Mouse (Mus musculus) cerebellum, adult 11-12 months (tissue): ENCODE data around the gene Neurog2.
A peak's percentile ranks its signal among the peaks of the same experiment; 100 is the strongest.

Experiments
- DNase-seq: peaks from one replicate; pipeline ENCODE4 v3.0.0; 2022

The Neurog2 gene

DNA sequence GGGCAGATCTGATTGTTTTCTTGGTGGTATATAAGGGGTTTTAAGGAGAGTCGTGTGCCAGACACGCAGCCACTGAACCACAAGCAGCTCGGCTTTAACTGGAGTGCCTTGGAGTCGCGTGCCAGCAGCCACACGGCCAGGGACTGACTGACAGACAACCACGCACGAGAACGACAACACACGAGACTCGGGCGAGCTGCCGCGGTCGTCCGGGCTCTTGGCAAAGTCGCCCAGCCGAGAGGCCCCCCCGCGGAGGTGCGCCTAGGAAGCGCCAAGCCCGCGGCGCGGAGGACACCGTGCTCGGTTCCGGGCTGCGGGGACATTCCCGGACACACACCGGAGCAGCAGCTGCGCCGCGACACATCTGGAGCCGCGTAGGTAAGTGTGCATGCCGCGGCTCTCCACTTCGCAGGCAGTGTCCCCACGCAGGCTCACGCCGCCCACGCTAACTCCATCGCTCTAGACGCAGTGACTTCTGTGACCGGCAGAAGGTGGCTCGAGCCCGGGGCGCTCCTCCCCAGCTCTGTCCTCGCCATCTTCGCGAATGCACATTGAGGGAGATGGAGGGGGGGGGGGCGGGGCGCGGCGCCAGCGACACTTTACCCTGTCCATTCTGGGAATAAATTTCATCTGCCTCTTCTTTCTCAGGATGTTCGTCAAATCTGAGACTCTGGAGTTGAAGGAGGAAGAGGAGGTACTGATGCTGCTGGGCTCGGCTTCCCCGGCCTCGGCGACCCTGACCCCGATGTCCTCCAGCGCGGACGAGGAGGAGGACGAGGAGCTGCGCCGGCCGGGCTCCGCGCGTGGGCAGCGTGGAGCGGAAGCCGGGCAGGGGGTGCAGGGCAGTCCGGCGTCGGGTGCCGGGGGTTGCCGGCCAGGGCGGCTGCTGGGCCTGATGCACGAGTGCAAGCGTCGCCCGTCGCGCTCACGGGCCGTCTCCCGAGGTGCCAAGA is at the start of gene Neurog2:
Gene Neurog2, plus strand, starts transcription at position 56 of the 953 bp plus-strand sequence.
- DNase-seq, result no peak

DNA sequence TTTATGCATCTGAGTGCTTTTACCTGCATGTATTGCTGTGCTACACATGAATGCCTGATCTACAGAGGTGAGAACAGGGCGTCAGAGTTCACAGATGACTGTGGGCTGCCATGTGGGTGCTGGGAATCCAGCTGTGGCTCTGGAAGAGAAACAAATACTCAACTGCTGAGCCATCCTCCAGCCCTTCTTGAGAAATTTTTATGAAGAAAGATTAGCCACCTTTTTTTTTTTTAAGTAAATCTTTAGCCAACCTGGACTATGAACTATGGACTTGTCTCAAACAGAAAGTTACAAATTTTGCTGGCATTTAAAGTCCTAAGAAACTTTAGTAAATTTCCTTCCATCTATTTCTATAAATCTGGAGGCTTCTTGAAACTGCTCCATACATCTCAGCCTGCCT is 35.8 kb upstream of the Neurog2 start:
- no peak for DNase-seq

DNA sequence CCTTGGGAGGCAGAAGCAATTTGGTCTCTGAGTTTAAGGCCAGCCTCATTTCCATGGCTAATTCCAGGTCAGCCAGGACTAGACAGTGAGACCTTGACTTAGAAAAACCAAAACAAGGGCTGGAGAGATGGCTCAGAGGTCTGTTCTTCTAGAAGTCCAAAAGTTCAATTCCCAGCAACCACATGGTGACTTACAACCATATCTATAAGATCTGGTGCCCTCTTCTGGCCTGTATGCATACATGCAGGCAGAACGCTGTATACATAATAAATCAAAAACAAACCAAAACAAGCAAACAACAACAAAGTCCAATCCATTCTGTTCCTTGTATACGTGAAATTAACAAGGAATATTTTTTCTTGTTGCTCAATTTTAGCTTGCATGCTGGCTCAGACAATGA is 24.8 kb upstream of the Neurog2 start:
- DNase-seq, result no peak

DNA sequence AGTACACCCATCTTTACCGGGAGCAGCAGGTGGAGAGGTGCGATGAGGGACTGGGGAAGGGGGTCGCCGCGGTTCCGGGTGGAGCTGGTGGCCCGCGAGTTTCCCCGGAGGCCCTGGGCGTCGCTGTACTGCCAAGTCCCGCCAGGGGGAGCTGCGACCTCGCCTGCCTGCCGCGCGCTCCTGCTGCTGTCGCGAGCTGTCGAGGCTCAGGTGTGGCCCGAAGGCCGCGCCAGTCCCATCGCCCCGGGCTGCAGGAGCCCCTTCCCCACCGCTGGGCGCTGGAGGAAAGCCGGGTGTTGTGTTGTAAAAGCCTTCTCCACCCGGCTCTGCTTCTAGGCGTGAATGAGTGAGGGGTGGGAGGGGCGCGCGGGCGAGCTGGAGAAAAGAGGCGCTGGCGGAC is 7.6 kb upstream of the Neurog2 start:
- no peak for DNase-seq

DNA sequence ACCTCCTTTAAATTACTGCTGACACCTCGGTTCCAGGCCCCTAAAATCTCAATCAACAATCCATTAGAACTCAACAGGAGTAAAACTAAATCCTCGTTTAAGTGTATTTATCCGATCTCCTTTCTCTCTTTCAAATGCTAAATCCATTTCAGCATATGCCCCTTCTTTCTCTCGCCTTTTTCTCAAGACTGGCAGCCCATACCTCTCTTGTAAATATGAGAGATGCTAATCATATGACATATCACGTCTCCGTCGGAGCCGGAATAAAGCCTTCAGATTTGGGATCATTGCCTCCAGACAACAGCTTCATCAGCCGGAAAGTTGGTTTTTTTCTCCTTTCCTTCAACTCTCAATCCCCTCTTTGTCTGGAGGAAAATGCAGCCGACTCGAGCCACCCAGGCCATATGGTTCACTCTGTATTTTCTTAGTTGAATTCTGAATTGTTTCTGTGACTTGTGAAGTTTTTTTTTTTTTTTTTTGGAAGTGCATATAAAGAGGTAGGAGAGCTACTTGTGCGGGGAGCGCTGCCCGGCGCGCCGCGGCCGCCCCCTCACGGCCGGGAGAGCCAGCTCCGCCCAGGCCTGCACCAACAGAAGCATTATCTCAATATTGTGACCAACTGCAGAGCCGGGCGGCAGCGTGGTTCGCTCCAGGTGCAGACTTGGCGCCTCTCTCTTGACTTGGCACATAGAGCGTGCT is 7.1 kb upstream of the Neurog2 start:
- DNase-seq, result no peak

DNA sequence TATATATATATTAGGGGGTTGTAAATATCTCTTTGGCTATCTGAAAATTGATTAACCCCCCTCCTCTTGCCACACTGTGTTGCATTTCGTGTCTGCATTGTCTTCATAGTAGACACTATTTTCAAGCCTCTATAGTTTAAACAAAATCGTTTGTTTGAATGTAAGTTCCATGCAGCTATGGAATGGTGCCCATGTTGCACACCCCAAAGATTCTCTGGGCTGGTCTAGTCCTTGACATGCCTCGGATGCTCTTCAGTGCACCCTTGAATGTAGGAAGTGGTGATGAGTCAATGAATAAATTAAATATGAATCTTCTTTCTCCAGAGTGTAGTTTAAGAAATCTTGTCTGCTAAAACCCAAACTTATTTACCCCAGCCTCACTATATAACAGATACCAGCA is 6.4 kb upstream of the Neurog2 start:
- DNase-seq, result no peak

DNA sequence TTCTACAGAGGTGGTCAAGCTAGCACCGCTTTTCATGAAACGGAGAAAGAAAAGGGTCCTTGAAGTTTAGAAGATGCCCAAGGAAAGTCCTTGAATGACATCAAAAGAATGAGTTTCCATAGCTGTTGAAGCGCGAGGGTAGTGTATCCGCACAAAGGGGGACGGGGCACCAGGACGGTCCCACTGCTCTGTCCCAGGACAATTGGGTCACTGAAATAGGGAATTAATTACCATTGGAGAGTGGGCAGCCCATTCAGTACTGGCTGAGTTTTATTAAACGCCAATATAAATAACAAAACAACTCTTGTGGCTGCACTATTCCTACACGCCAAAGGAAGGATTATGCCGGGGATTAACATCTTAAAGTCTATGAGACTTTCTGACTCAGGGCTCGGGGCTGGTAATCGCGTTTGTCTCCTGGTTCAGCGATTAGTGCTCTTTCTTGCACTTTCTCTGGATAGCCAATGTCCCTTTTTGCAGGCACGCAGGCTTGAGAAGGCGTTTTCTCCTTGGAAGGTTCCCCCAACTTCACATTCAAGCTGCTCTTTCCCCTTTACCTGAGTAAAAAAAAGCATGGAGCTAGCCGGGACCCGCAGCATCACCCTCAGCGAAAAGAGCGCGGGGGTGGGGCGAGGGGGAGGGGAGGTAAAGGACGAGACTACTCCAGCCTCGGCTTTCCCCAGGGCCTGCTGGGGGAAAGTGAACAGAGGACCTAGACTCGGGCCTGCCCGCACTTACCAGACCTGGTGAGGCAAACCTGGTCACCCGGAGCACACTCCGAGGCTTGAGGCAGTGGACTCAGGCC is 5.6 kb upstream of the Neurog2 start:
- DNase-seq, result no peak

DNA sequence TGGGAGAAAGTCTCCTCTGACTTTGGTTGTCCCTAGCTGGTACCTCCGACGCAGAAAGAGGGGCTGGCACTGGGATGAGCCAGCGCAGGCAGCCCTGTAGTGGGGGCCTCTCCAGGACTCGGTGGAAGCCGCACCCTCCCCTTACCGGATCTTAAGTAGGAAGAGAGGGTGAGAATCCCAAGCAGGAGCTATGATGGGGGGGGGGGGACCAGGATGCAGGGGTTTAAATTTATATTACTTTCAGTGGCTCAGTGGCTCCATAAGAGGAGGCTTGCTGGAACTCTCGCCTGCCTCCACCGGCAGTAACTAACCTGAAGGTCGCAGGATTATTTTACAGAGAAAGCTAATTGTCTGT is 5.0 kb upstream of the Neurog2 start:
- DNase-seq, result no peak

DNA sequence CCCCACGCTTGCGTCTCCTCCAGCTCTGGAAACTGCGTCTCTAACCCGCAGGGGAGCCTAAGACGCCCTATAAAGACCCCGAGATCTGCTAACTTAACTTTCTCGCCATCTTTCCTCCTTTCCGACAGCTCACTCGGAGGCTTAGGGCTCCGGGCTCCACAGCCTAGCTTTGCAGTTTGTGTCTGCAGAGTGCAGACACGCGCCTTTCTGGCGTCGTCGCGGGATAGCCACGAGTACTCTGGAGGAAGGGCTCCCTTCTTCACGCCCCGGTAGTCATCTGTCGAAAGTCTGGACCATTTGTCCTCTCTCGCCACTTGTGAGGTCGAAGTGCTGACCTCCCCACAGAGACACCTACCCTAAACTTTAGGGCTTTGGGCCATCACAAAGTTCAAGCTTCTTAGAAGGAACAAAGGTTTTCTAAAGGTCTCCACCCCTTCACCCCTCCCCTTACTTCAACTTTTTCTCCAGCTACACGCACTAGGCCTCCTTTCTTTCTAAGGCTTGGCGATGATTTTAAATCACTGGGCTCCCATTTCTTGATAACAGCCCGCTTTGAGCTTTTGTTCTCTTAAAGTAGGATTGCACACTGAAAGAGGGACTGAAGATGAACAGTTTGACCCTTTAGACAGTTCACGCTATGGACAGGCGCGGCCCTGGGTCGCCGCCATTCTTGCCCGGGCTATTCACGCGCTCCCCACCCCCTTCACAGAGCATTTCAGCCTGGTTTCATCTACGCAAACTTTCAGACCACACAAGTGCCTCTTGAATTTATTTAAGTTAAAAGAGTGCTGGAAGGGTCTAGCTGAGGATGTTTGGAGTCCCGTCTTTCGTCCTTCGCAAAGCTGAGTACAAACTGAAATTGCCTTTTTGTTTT is 4.4 kb upstream of the Neurog2 start:
- no peak for DNase-seq

DNA sequence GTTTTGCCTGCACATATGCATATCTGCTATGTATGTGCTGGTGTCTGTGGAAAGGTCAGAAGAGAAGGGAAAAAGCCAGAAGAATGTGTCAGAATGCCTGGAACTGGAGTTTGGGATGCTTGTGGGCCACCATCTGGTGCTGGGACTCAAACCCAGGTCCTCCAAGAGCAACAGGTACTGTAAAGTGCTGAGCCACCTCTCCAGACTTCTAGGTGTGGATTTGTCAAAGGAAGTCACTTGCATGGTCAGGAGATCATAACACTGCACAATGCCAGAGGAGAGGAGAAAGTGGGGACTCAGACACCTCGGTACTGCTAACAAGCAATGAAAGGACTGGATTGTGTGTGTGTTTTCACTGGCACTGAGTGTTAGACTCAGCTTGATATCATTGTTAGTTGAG is 2.7 kb upstream of the Neurog2 start:
- no peak for DNase-seq

DNA sequence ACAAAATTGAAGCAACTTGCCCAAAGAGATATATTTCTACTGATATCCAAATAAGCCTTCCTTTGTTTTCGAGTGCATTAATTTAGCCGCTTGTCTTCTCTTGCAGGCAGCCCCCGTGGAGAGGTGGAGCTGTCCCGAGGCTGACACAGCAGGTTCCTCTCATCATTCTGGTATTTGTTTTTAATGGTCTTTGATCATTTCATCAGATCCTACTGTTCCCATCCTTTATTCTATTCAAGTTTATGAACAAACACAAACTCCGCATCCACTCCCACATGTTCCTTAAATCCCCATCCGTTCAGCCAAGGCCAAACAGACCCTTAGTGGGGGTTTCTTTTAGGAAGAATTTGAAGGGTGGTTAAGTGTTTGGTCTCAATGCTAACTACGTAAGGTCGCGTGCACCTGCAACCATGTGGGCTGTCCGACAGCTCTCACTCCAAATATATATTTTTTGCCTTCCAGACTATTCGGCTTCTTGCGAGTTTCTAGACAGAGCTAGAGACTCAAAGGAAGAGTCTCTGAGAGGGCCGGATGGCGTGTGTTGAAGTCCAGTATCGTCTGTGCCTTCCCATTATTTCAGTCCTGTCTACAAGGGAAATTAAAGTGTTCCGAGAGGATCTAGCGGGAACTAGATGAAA is 2.1 kb upstream of the Neurog2 start:
- DNase-seq, result no peak

DNA sequence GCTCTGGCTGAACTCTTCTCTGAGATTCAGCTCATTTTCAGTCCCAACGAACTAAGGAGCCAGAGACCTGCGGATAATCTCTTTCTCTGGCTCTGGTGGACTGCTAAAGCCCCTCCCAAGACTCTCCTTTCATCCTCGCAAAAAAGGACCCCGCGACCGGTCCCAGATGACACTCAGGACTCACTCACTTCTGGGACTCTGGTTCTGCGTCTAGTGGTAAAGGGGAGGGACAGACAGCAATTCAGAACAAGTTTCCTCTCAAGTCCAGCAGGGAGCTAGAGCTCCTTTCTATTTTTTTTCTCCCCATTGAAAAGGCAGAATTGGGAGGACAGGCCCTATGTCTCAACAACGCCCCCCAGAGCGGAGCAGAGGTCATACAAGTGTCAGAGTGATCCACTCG is 1.4 kb upstream of the Neurog2 start:
- no peak for DNase-seq

DNA sequence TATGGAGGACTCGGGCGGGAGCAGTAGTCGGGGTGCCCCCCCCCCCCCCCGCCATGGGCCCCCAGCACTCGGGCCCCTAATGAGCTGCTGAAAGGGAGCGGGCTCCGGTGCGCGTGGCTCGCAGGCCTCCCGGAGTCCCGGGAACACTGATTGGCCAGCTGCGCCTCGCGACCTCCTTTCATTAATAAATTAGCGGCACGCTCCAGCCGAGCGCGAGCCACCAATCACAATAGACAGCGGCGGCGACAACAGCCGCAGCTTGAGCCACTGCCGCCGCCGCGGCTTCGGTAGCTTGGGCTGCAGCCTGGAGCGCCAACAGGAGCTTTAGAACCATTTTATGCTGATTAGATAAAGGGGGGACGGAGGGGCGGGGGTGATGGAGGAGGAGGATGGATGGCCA is 404 bp upstream of the Neurog2 start:
- no peak for DNase-seq

DNA sequence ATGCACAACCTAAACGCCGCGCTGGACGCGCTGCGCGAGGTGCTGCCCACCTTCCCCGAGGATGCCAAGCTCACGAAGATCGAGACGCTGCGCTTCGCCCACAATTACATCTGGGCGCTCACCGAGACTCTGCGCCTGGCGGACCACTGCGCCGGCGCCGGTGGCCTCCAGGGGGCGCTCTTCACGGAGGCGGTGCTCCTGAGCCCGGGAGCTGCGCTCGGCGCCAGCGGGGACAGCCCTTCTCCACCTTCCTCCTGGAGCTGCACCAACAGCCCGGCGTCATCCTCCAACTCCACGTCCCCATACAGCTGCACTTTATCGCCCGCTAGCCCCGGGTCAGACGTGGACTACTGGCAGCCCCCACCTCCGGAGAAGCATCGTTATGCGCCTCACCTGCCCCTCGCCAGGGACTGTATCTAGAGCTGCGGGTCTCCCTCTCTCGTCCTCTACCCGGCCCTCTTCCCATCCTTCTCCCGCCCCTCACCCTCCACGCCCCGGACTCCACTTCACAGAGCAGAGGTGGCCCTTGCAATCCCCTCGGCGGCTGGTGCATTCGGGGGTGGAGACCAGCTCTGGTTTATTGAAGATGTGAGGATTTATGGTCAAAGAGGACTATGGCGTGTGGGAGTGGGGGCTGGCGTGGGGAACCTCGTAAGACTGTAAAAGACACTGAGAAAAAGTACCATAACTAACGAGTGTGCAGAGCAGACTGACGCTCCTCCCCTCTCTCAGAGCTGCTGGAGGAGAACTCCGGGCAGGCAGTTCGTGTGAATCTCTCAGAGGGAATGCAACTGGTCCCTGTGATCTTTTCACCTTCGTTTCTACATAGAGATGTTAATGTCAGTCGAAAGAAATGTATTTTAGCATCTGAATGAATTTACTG is 1.4 kb downstream of the Neurog2 start:
- peak; percentile 48 for DNase-seq

DNA sequence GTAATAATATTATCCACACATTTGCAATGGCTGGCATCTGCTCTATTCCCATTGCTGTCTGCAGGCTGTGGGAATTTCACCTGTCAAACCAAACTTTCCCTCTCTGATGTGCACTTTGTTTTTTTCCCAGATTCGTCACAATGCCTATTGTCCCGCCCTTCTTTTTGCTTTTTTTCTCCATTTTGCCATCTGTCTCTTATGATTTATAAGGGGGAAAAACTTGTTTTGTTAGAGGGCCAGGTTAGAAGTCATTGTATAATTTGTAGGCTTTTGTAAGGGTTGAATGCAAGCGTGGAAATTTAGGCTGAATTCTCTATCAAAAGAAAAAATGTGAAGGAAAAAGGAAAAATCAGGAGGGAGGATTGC is 2.0 kb downstream of the Neurog2 start:
- DNase-seq, result no peak

DNA sequence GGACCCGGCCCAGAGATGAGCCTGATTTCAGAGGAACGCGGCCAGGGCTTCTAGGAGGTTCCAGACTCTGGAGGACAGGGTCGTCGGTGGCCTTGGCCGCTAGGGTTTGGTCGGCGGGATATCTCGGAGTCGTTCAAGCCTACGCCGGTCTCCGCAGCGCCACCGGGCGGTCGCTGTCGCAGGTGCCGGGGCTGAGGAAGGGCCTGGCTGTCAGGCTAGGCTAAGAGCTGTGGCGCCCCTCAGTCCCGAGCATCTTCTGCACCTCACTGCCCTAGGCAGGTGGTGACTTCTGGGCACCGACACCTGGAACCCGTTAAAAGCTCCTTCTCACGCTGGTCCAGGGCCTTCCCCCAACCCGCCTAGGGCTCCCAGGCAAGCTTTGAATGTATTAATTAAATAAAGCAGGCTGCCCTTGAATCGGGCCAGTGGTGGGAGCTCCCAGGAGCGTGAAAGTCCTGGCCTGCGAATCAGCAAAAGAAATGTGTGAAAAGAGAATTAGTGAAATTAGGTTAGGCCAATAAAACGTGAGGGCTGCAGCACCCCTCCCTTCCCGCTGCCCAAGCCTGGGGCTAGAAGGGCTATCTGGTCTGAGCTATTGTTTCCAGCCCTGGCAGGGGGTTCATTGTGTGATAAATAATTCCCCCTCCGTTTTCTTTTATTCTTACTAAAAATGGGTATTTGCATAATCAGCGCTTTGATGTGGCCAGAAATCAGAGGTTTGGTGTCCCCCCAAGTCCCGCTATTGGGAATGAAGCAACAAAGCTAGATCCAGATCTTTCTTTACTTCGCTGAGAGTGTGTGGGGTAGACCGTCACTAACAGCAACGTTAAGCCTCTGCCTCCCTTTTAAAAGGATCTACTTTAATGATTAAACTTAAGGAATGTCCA is 7.2 kb downstream of the Neurog2 start:
- no peak for DNase-seq

DNA sequence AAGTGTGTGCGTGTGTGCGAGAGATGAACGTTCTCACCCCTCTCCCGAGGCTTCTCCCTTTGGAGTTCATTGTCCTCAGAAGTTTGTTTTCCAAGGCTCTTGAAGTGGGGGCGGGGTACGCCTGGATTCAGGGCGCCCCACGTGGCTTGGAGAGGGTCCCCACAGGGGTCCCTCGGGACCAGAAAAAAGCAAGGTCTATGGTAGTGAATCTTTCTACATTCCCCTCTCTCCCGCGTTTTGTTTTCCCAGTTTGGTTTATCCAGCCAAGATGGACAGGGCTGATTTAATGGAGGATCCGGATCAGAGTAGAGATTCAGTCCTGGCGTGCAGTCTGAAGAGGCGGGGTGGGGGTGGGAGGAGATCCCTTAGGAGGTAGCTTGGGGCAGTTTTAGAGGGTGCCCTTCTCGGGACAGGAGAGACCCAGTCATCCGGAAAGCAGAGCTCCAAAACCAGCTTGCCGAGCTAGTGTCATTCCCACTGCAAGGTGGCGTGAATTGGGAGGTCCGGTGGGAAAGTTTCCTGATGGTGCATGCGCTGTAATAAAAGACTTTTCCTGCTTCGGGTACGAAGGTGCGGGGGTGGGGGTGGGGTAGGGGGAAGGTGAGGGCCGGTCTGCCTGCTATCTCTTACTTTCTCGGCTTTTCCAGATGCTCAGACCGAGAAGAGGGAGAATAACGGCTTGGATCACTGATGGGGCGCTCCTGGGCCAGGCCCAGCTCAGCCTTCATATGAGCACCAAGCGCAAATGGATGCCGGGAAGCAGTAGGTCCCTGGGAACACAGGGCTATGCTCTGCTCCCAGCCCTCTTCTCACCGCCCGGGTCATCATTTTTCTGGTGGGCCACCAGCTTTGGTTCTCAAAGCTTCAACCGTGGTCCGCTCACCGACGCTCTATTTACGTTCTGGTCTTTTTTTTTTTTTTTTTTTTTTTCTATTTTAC is 8.1 kb downstream of the Neurog2 start:
- no peak for DNase-seq

DNA sequence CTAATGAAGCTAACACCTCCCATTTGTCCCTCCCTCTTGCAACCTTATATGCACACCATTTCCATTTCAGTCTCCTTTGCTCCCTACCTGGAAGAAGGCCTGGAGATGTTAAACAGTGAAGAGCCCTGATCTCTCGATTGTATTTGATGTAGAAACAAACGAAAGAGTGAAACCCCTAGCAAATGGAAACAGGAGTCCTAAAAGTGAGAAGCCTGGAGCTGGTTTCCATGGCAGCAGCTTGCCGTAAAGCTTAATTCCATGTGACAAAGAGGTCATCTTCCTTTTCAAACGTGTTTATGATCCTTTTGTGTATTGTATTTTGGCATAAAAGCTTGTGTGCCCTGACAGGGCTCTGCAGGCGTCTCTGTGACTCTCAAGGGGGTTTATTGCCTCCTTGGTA is 9.3 kb downstream of the Neurog2 start:
- DNase-seq, result no peak
